Mouse (Mus musculus) R1 (cell line): ENCODE measurements around the gene Sema4a.
A peak's percentile ranks its signal among the peaks of the same experiment; 100 is the strongest.

Experiments
- DNase-seq: peaks from one replicate; pipeline ENCODE4 v3.0.0-alpha.2; 2018; ENCODE audit warnings: low read depth, low spot score

Gene Sema4a

GRCm38 (mm10) chr3:88460983-88461696 is at the start of gene Sema4a:
Gene Sema4a, minus strand, starts transcription at chr3:88461182.
- DNase-seq, result no peak

GRCm38 (mm10) chr3:88509692-88510420 is 48.9 kb upstream of the Sema4a start, which contains the start of gene Lmna:
Gene Lmna, minus strand, starts transcription at chr3:88509956.
- DNase-seq, result peak; percentile 99

GRCm38 (mm10) chr3:88509250-88509649 is 48.3 kb upstream of the Sema4a start:
- no peak for DNase-seq

- peak; percentile 73 for DNase-seq
Observed at GRCm38 (mm10) chr3:88505765-88506164, 44.8 kb upstream of the Sema4a start.

GRCm38 (mm10) chr3:88505081-88505480 is 44.1 kb upstream of the Sema4a start:
- no peak for DNase-seq

GRCm38 (mm10) chr3:88503881-88504746 is 43.1 kb upstream of the Sema4a start:
- DNase-seq, result no peak

- DNase-seq, result no peak
Observed at GRCm38 (mm10) chr3:88503505-88503863, 42.5 kb upstream of the Sema4a start.

- DNase-seq, result peak; percentile 94
Observed at GRCm38 (mm10) chr3:88502641-88503504, 41.9 kb upstream of the Sema4a start.

GRCm38 (mm10) chr3:88502031-88502571 is 41.1 kb upstream of the Sema4a start:
- DNase-seq, result no peak

GRCm38 (mm10) chr3:88501366-88502030 is 40.5 kb upstream of the Sema4a start:
- DNase-seq, result no peak

- DNase-seq, result no peak
Observed at GRCm38 (mm10) chr3:88500655-88501365, 39.8 kb upstream of the Sema4a start.

- DNase-seq, result no peak
Observed at GRCm38 (mm10) chr3:88500087-88500486, 39.1 kb upstream of the Sema4a start.

- no peak for DNase-seq
Observed at GRCm38 (mm10) chr3:88499580-88499979, 38.6 kb upstream of the Sema4a start.

GRCm38 (mm10) chr3:88495741-88496415 is 34.9 kb upstream of the Sema4a start:
- DNase-seq, result no peak

- DNase-seq, result no peak
Observed at GRCm38 (mm10) chr3:88494836-88495628, 34.0 kb upstream of the Sema4a start.

- DNase-seq, result no peak
Observed at GRCm38 (mm10) chr3:88493706-88494582, 33.0 kb upstream of the Sema4a start.

GRCm38 (mm10) chr3:88487396-88487795 is 26.4 kb upstream of the Sema4a start:
- DNase-seq, result no peak
